Mouse (Mus musculus): Measurements from ENCODE around the gene Polr3c. TPM values are rescaled to one million over a fixed set of nuclear protein-coding genes. Genes with fewer than 3 reads are reported as not detected.
"Not testable (repeated sequence)": the region's sequence is repeated elsewhere in the genome, so short reads cannot be mapped to it uniquely, and the experiment has no call there.

Polr3c gene
- polyA plus RNA-seq, 1 experiment: 47.6 TPM

GRCm38 (mm10) chr3:96669727-96670468 lies 57.5 kb downstream of the Polr3c start, which contains the start of gene Ankrd35:
Ankrd35 (plus strand) TSS chr3:96670131.
- TF ChIP-seq CTCF (IDR thresholded peaks at IDR 0.05; ENCODE audit: extremely low read depth, insufficient read length, insufficient replicate concordance, low read depth, low read length) (no peak), POLR2A (IDR thresholded peaks at IDR 0.05; ENCODE audit: low read depth, low read length) (no peak)
- peaks cover 6% of the 10 kb centered on the region for H3K4me1 ChIP-seq (ENCODE audit: control insufficient read depth, insufficient read depth, insufficient read length, low read length)
- no peak within 1 kb of the TSS for H3K27ac ChIP-seq (ENCODE audit: insufficient read depth, low read depth, low read length)
- H3K4me3 ChIP-seq (ENCODE audit: low read depth, low read length): peak within 1 kb of the TSS; percentile 62
- H3K36me3 ChIP-seq (ENCODE audit: control insufficient read depth, insufficient read depth, low read length): no peaks in the 10 kb centered on the region
- 6% methylated on average over 35 of the region's 35 CpGs for WGBS
- H3K27me3 ChIP-seq (ENCODE audit: control insufficient read depth, insufficient read depth, low read length): no peaks in the 10 kb centered on the region

- no peak overlapping the region for H3K4me3 ChIP-seq (ENCODE audit: low read depth, low read length)
- TF ChIP-seq CTCF (IDR thresholded peaks at IDR 0.05; ENCODE audit: extremely low read depth, insufficient read length, insufficient replicate concordance, low read depth, low read length): no peak
- TF ChIP-seq POLR2A (IDR thresholded peaks at IDR 0.05; ENCODE audit: low read depth, low read length): no peak
- H3K4me1 ChIP-seq (ENCODE audit: control insufficient read depth, insufficient read depth, insufficient read length, low read length): peaks cover 3% of the 10 kb centered on the region
- WGBS: 83% methylated on average over 5 of the region's 5 CpGs
- H3K36me3 ChIP-seq (ENCODE audit: control insufficient read depth, insufficient read depth, low read length): no peaks in the 10 kb centered on the region
- no peak overlapping the region for H3K27ac ChIP-seq (ENCODE audit: insufficient read depth, low read depth, low read length)
- no peaks in the 10 kb centered on the region for H3K27me3 ChIP-seq (ENCODE audit: control insufficient read depth, insufficient read depth, low read length)
Observed at GRCm38 (mm10) chr3:96668424-96669067, 58.9 kb downstream of the Polr3c start.

GRCm38 (mm10) chr3:96667316-96667715 lies 60.1 kb downstream of the Polr3c start:
- WGBS: 34% methylated on average over 1 of the region's 1 CpGs
- H3K27me3 ChIP-seq (ENCODE audit: control insufficient read depth, insufficient read depth, low read length): no peaks in the 10 kb centered on the region
- no peak overlapping the region for H3K27ac ChIP-seq (ENCODE audit: insufficient read depth, low read depth, low read length)
- H3K36me3 ChIP-seq (ENCODE audit: control insufficient read depth, insufficient read depth, low read length): no peaks in the 10 kb centered on the region
- peaks cover 3% of the 10 kb centered on the region for H3K4me1 ChIP-seq (ENCODE audit: control insufficient read depth, insufficient read depth, insufficient read length, low read length)
- TF ChIP-seq CTCF (IDR thresholded peaks at IDR 0.05; ENCODE audit: extremely low read depth, insufficient read length, insufficient replicate concordance, low read depth, low read length) (no peak), POLR2A (IDR thresholded peaks at IDR 0.05; ENCODE audit: low read depth, low read length) (no peak)
- no peak overlapping the region for H3K4me3 ChIP-seq (ENCODE audit: low read depth, low read length)

- TF ChIP-seq POLR2A (IDR thresholded peaks at IDR 0.05; ENCODE audit: low read depth, low read length) (no peak), CTCF (IDR thresholded peaks at IDR 0.05; ENCODE audit: extremely low read depth, insufficient read length, insufficient replicate concordance, low read depth, low read length) (no peak)
- WGBS: 84% methylated on average over 5 of the region's 5 CpGs
- no peaks in the 10 kb centered on the region for H3K36me3 ChIP-seq (ENCODE audit: control insufficient read depth, insufficient read depth, low read length)
- H3K27me3 ChIP-seq (ENCODE audit: control insufficient read depth, insufficient read depth, low read length): no peaks in the 10 kb centered on the region
- H3K4me3 ChIP-seq (ENCODE audit: low read depth, low read length): no peak overlapping the region
- H3K27ac ChIP-seq (ENCODE audit: insufficient read depth, low read depth, low read length): no peak overlapping the region
- H3K4me1 ChIP-seq (ENCODE audit: control insufficient read depth, insufficient read depth, insufficient read length, low read length): peaks cover 3% of the 10 kb centered on the region
Observed at GRCm38 (mm10) chr3:96666916-96667315, 60.5 kb downstream of the Polr3c start.

GRCm38 (mm10) chr3:96665732-96666363 lies 61.6 kb downstream of the Polr3c start:
- not testable (repeated sequence) for H3K36me3 ChIP-seq (ENCODE audit: control insufficient read depth, insufficient read depth, low read length); H3K27ac ChIP-seq (ENCODE audit: insufficient read depth, low read depth, low read length); H3K27me3 ChIP-seq (ENCODE audit: control insufficient read depth, insufficient read depth, low read length); H3K4me3 ChIP-seq (ENCODE audit: low read depth, low read length); H3K4me1 ChIP-seq (ENCODE audit: control insufficient read depth, insufficient read depth, insufficient read length, low read length)
- 81% methylated on average over 7 of the region's 7 CpGs for WGBS

GRCm38 (mm10) chr3:96663432-96664239 lies 63.8 kb downstream of the Polr3c start:
- TF ChIP-seq CTCF (IDR thresholded peaks at IDR 0.05; ENCODE audit: extremely low read depth, insufficient read length, insufficient replicate concordance, low read depth, low read length) (peak; percentile 87; the same call in 1 of the 2 replicates), POLR2A (IDR thresholded peaks at IDR 0.05; ENCODE audit: low read depth, low read length) (no peak)
- no peaks in the 10 kb centered on the region for H3K27me3 ChIP-seq (ENCODE audit: control insufficient read depth, insufficient read depth, low read length)
- no peak overlapping the region for H3K27ac ChIP-seq (ENCODE audit: insufficient read depth, low read depth, low read length)
- H3K36me3 ChIP-seq (ENCODE audit: control insufficient read depth, insufficient read depth, low read length): no peaks in the 10 kb centered on the region
- 0 out of 2 replicates have a peak overlapping the region, but pooled peaks have one; percentile 8 for H3K4me3 ChIP-seq (ENCODE audit: low read depth, low read length)
- 8% methylated on average over 18 of the region's 18 CpGs for WGBS
- no peaks in the 10 kb centered on the region for H3K4me1 ChIP-seq (ENCODE audit: control insufficient read depth, insufficient read depth, insufficient read length, low read length)

Data from small intestine, adult 2 months (tissue).